Comparison of ENCODE assay signal across 27 mouse cellular contexts in the genomic region with DNA sequence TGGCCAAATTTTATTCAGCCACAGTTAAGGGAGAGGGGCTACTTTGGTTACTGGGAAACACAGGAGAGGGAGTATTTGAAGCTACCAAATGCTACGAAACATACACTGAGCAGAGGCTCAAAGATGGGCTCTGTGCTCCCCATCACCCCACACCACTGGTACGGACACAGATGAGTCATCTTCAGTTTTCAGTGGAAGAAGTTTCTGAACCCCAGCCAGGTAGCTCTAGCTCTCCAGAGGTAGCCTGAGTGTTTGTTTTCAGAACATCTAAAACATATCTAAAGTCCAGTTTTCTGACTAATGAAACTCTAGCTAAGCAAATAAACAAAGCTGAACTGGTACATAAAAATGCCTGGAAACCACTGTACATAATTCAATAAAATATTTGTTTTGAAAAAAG.
A peak's percentile ranks its signal among the peaks of the same experiment; 100 is the strongest.
DNase-seq lines count a peak whose midpoint lies in the region; ATAC-seq and TF ChIP-seq lines count a peak whose summit lies in the region.
"Had no signal": no experiment of that assay in that cellular context is flagged by ENCODE, and none has a peak within 500 bp of the region (broad histone marks: within the 10 kb centered on the region; RNA-seq: fewer than 3 reads in every experiment).

No protein-coding gene starts in this region.

- TF ChIP-seq POLR2A in kidney, adult 2 months (IDR thresholded peaks at IDR 0.05; ENCODE audit: low read depth, low read length) = no peak

- no peak overlapping the region for H3K9ac ChIP-seq in hindbrain, postnatal 0 days (replicated peaks; ENCODE audit: low read length)
- H3K9ac ChIP-seq: embryonic facial prominence, embryonic 13.5 days; hindbrain, embryonic 13.5 days; limb, embryonic 13.5 days; liver, embryonic 12.5 days; liver, postnatal 0 days; midbrain, embryonic 12.5 days; neural tube, embryonic 13.5 days had no signal

- no peak overlapping the region for H3K27ac ChIP-seq in hindbrain, postnatal 0 days
- H3K27ac ChIP-seq in hindbrain, embryonic 10.5 days = no peak overlapping the region
- H3K27ac ChIP-seq in kidney, adult 2 months (ENCODE audit: insufficient read depth, low read depth, low read length) = no peak overlapping the region
- H3K27ac ChIP-seq: embryonic facial prominence, embryonic 13.5 days; gastrocnemius, adult 2 months; hindbrain, embryonic 13.5 days; layer of hippocampus, adult 2 months; left cerebral cortex, adult 2 months; limb, embryonic 13.5 days; liver, embryonic 12.5 days; midbrain, embryonic 12.5 days; neural tube, embryonic 13.5 days had no signal

- ATAC-seq in hindbrain, postnatal 0 days = peak; percentile 43; the same call in 1 of the 2 replicates
- ATAC-seq: intestine, postnatal 0 days; liver, embryonic 12.5 days; liver, postnatal 0 days; Patski had no signal

- no peak overlapping the region for H3K4me3 ChIP-seq in hindbrain, postnatal 0 days (ENCODE audit: low read length)
- no peak overlapping the region for H3K4me3 ChIP-seq in hindbrain, embryonic 10.5 days
- H3K4me3 ChIP-seq in kidney, adult 2 months (ENCODE audit: insufficient read depth, low read depth, low read length) = no peak overlapping the region
- H3K4me3 ChIP-seq: embryonic facial prominence, embryonic 13.5 days; erythroblast, embryonic 14.5 days; gastrocnemius, adult 2 months; hindbrain, embryonic 13.5 days; layer of hippocampus, adult 2 months; left cerebral cortex, adult 2 months; limb, embryonic 13.5 days; liver, embryonic 12.5 days; megakaryocyte, embryonic 14.5 days; midbrain, embryonic 12.5 days; neural tube, embryonic 13.5 days had no signal

- no peaks in the 10 kb centered on the region for H3K36me3 ChIP-seq in hindbrain, postnatal 0 days (ENCODE audit: insufficient read depth, low read length)
- no peaks in the 10 kb centered on the region for H3K36me3 ChIP-seq in hindbrain, embryonic 10.5 days
- H3K36me3 ChIP-seq in kidney, adult 2 months (ENCODE audit: control insufficient read depth, insufficient read depth, low read length) = no peaks in the 10 kb centered on the region
- H3K36me3 ChIP-seq: embryonic facial prominence, embryonic 13.5 days; hindbrain, embryonic 13.5 days; limb, embryonic 13.5 days; liver, embryonic 12.5 days; midbrain, embryonic 12.5 days; neural tube, embryonic 13.5 days had no signal

- WGBS in hindbrain, postnatal 0 days = 56% methylated on average over 2 of the region's 2 CpGs
- 81% methylated on average over 2 of the region's 2 CpGs for WGBS in hindbrain, embryonic 10.5 days
- WGBS in kidney, adult 2 months = 75% methylated on average over 2 of the region's 2 CpGs

- H3K4me2 ChIP-seq in hindbrain, postnatal 0 days (ENCODE audit: low read depth, low read length) = no peak overlapping the region
- H3K4me2 ChIP-seq: embryonic facial prominence, embryonic 13.5 days; heart, embryonic 11.5 days; hindbrain, embryonic 13.5 days; limb, embryonic 13.5 days; liver, embryonic 12.5 days; midbrain, embryonic 12.5 days; neural tube, embryonic 13.5 days had no signal

- no peaks in the 10 kb centered on the region for H3K9me3 ChIP-seq in hindbrain, postnatal 0 days (ENCODE audit: low read length)
- no peaks in the 10 kb centered on the region for H3K9me3 ChIP-seq in hindbrain, embryonic 10.5 days
- H3K9me3 ChIP-seq: embryonic facial prominence, embryonic 13.5 days; hindbrain, embryonic 13.5 days; limb, embryonic 13.5 days; midbrain, embryonic 12.5 days; neural tube, embryonic 13.5 days had no signal

- H3K4me1 ChIP-seq in hindbrain, postnatal 0 days (ENCODE audit: insufficient read depth, low read length) = no peaks in the 10 kb centered on the region
- H3K4me1 ChIP-seq in hindbrain, embryonic 10.5 days (replicated peaks) = no peaks in the 10 kb centered on the region
- H3K4me1 ChIP-seq in kidney, adult 2 months (ENCODE audit: control insufficient read depth, insufficient read depth, low read length) = no peaks in the 10 kb centered on the region
- H3K4me1 ChIP-seq: embryonic facial prominence, embryonic 13.5 days; hindbrain, embryonic 13.5 days; limb, embryonic 13.5 days; liver, embryonic 12.5 days; megakaryocyte, embryonic 14.5 days; midbrain, embryonic 12.5 days; neural tube, embryonic 13.5 days had no signal

- no peak for TF ChIP-seq CTCF in hindbrain, postnatal 0 days (IDR thresholded peaks at IDR 0.05; ENCODE audit: low read depth)
- no peak for TF ChIP-seq CTCF in kidney, adult 2 months (conservative IDR thresholded peaks at IDR 0.05; ENCODE audit: insufficient read depth, insufficient read length, low read depth, low read length)

- no peaks in the 10 kb centered on the region for H3K27me3 ChIP-seq in hindbrain, postnatal 0 days (ENCODE audit: insufficient read depth, low read length)
- no peaks in the 10 kb centered on the region for H3K27me3 ChIP-seq in hindbrain, embryonic 10.5 days (ENCODE audit: insufficient read depth, poor library complexity, severe bottlenecking)
- H3K27me3 ChIP-seq in kidney, adult 2 months (replicated peaks; ENCODE audit: control insufficient read depth, insufficient read depth, low read length) = no peaks in the 10 kb centered on the region
- H3K27me3 ChIP-seq: CH12.LX; embryonic facial prominence, embryonic 13.5 days; hindbrain, embryonic 13.5 days; limb, embryonic 13.5 days; liver, embryonic 12.5 days; megakaryocyte, embryonic 14.5 days; midbrain, embryonic 12.5 days; neural tube, embryonic 13.5 days had no signal

- DNase-seq in adrenal gland, postnatal 36 days = peak; percentile 1 to 5
- DNase-seq in adrenal gland, postnatal 25 days = no peak
- DNase-seq in hindbrain, postnatal 0 days (ENCODE audit: low spot score) = no peak
- DNase-seq in hindbrain, embryonic 10.5 days (ENCODE audit: low spot score) = no peak
- peak; percentile 74 for DNase-seq in NIH3T3 (ENCODE audit: low read depth)
- DNase-seq in thymus, postnatal 0 days (ENCODE audit: low spot score) = no peak
- no peak for DNase-seq in kidney, adult 2 months
- DNase-seq: gastrocnemius, postnatal 36 days; liver, postnatal 0 days; lung, postnatal 4 days; thymus, adult 2 months; thymus, postnatal 4 days had no signal

Comparison
In these comparisons a context has a peak if more than half of its experiments do, and no peak if none do; other contexts are left out.
1. DNase-seq: peak in adrenal gland, postnatal 36 days (2 of 2) and NIH3T3 (single experiment); none in adrenal gland, postnatal 25 days (single experiment), hindbrain, postnatal 0 days (single experiment), hindbrain, embryonic 10.5 days (single experiment), thymus, postnatal 0 days (single experiment) and kidney, adult 2 months (single experiment).